15 mouse cellular contexts compared by ENCODE assay signal in genomic region chr6:88647564-88648295, GRCm38 (mm10). TPM values are rescaled to one million over a fixed set of nuclear protein-coding genes. Genes with fewer than 3 reads are reported as not detected.
DNase-seq lines count a peak whose midpoint lies in the region; ATAC-seq and TF ChIP-seq lines count a peak whose summit lies in the region.
"Had no signal": no experiment of that assay in that cellular context is flagged by ENCODE, and none has a peak within 500 bp of the region (broad histone marks: within the 10 kb centered on the region; RNA-seq: fewer than 3 reads in every experiment).

No protein-coding gene starts in this region.

- intact Hi-C loops in gastrocnemius, adult 2 months (cut with DNase I), result no loop called here

- ATAC-seq in forebrain, embryonic 16.5 days, result peak; percentile 82
- ATAC-seq in forebrain, embryonic 14.5 days, result no peak
- ATAC-seq: activated CD4-positive, CD25-positive, alpha-beta regulatory T cell, adult 4 months; midbrain, embryonic 16.5 days had no signal

- TF ChIP-seq CTCF in gastrocnemius, adult 2 months (IDR thresholded peaks at IDR 0.05), result no peak

- peak overlapping the region; percentile 21; the same call in 1 of the 2 replicates for H3K27ac ChIP-seq in forebrain, embryonic 16.5 days (ENCODE audit: low read length)
- H3K27ac ChIP-seq in forebrain, embryonic 14.5 days (ENCODE audit: low read depth, low read length), result no peak overlapping the region
- H3K27ac ChIP-seq in gastrocnemius, adult 2 months, result no peak overlapping the region
- H3K27ac ChIP-seq: kidney, postnatal 0 days; liver, embryonic 14.5 days had no signal

- no peaks in the 10 kb centered on the region for H3K27me3 ChIP-seq in forebrain, embryonic 16.5 days (replicated peaks; ENCODE audit: control insufficient read depth, insufficient read depth, low read length)
- H3K27me3 ChIP-seq in forebrain, embryonic 14.5 days (replicated peaks; ENCODE audit: control insufficient read depth, insufficient read depth, low read length), result no peaks in the 10 kb centered on the region

- DNase-seq in forebrain, embryonic 14.5 days (ENCODE audit: low spot score), result no peak
- peak; percentile 44 for DNase-seq in kidney, adult 9 months
- no peak for DNase-seq in kidney, postnatal 10 days
- peak; percentile 18 for DNase-seq in Muller cell, postnatal 12 days (ENCODE audit: inconsistent ontology term)
- DNase-seq in brain, adult 2 months (ENCODE audit: low read depth, low spot score), result peak; percentile 12
- no peak for DNase-seq in gastrocnemius, adult 2 months
- no peak for DNase-seq in spleen, adult 12 weeks (ENCODE audit: low spot score)
- DNase-seq: gastrocnemius, postnatal 25 days; lung, postnatal 4 days; right cerebral cortex, postnatal 4 days had no signal

- no peak overlapping the region for H3K4me2 ChIP-seq in forebrain, embryonic 16.5 days (ENCODE audit: low read length)
- no peak overlapping the region for H3K4me2 ChIP-seq in forebrain, embryonic 14.5 days (ENCODE audit: low read length)

- no peaks in the 10 kb centered on the region for H3K36me3 ChIP-seq in forebrain, embryonic 16.5 days (ENCODE audit: control insufficient read depth, insufficient read depth)
- no peaks in the 10 kb centered on the region for H3K36me3 ChIP-seq in forebrain, embryonic 14.5 days (ENCODE audit: control insufficient read depth, insufficient read depth, low read length)

- no peaks in the 10 kb centered on the region for H3K9me3 ChIP-seq in forebrain, embryonic 16.5 days (ENCODE audit: control insufficient read depth, low read length)
- no peaks in the 10 kb centered on the region for H3K9me3 ChIP-seq in forebrain, embryonic 14.5 days (replicated peaks; ENCODE audit: control insufficient read depth, low read length)

- H3K9ac ChIP-seq in forebrain, embryonic 16.5 days (replicated peaks; ENCODE audit: low read depth, low read length), result no peak overlapping the region
- H3K9ac ChIP-seq in forebrain, embryonic 14.5 days (ENCODE audit: low read length), result no peak overlapping the region
- H3K9ac ChIP-seq: liver, embryonic 14.5 days had no signal

- 54% methylated on average over 4 of the region's 4 CpGs for WGBS in forebrain, embryonic 16.5 days
- WGBS in forebrain, embryonic 14.5 days, result 49% methylated on average over 4 of the region's 4 CpGs

- no peak overlapping the region for H3K4me3 ChIP-seq in forebrain, embryonic 16.5 days (replicated peaks; ENCODE audit: low read length)
- H3K4me3 ChIP-seq in forebrain, embryonic 14.5 days (ENCODE audit: low read depth, low read length), result no peak overlapping the region
- no peak overlapping the region for H3K4me3 ChIP-seq in gastrocnemius, adult 2 months

- H3K4me1 ChIP-seq in forebrain, embryonic 16.5 days (replicated peaks; ENCODE audit: control insufficient read depth, insufficient read depth, low read length), result peaks cover 3% of the 10 kb centered on the region
- no peaks in the 10 kb centered on the region for H3K4me1 ChIP-seq in forebrain, embryonic 14.5 days (ENCODE audit: control insufficient read depth, insufficient read depth, low read length)

RNA-seq across cellular contexts. Expression of gene Kbtbd12, which starts 10.0 kb away (rescaled TPM):
- 0.37 and 0.52 TPM in 2 replicates for polyA plus RNA-seq in forebrain, embryonic 16.5 days (2015; fragmentation: Nextera tagmentation; extraction: Ambion mirVana)
- 0.20 TPM in 1 of 2 replicates, not detected in the other for polyA plus RNA-seq in forebrain, embryonic 14.5 days (2014; fragmentation: Nextera tagmentation; extraction: Ambion mirVana)
- 10 to 100 TPM; 71.2 to 96.1 TPM for total RNA-seq in gastrocnemius, adult 2 months (2021)
- polyA plus RNA-seq: activated CD4-positive, CD25-positive, alpha-beta regulatory T cell, adult 4 months; kidney, postnatal 0 days had no signal

Comparison
In these comparisons a context has a peak if more than half of its experiments do, and no peak if none do; other contexts are left out.
1. DNase-seq: peak in kidney, adult 9 months (single experiment), Muller cell, postnatal 12 days (single experiment) and brain, adult 2 months (single experiment); none in forebrain, embryonic 14.5 days (single experiment), kidney, postnatal 10 days (single experiment), gastrocnemius, adult 2 months (single experiment) and spleen, adult 12 weeks (single experiment).